18 mouse cellular contexts compared by ENCODE assay signal in the genomic region with DNA sequence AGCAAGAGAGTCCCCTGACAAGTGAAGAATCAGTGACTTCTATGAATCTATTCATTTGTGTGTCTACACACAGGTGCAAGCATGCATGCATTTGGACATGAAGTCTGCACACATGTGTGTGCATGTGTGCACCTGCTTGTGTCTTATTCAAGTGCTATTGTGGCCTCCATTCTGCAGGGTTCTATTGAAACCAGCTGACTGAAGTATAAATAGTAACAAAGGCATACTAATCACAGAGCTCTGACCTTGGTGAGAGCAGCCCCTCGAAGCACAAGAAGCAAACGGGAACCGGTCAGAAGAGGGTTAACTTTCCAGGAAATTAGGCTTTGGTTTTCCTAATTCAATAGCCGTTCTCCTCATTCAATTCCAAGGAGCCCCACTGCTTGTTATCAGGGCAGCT.
DNase-seq lines count a peak whose midpoint lies in the region; ATAC-seq and TF ChIP-seq lines count a peak whose summit lies in the region.
"Had no signal": no experiment of that assay in that cellular context is flagged by ENCODE, and none has a peak within 500 bp of the region (broad histone marks: within the 10 kb centered on the region; RNA-seq: fewer than 3 reads in every experiment).

No protein-coding gene starts in this region.

- in situ Hi-C loops in CH12.LX (cut with MboI; ENCODE audit: low pct_ligation_motif_present, low pct_unique_long_range_greater_than_20kb, low sequenced_read_pairs), result no loop called here

- no peaks in the 10 kb centered on the region for H3K9me3 ChIP-seq in heart, embryonic 16.5 days (replicated peaks; ENCODE audit: control insufficient read depth, low read length)
- H3K9me3 ChIP-seq in CH12.LX (replicated peaks; ENCODE audit: low read length), result no peaks in the 10 kb centered on the region
- no peaks in the 10 kb centered on the region for H3K9me3 ChIP-seq in forebrain, embryonic 15.5 days
- H3K9me3 ChIP-seq: embryonic facial prominence, embryonic 15.5 days; liver, embryonic 15.5 days had no signal

- H3K9ac ChIP-seq in heart, embryonic 16.5 days (ENCODE audit: low read length), result peak overlapping the region; percentile 64
- no peak overlapping the region for H3K9ac ChIP-seq in CH12.LX (ENCODE audit: insufficient read depth, low read depth)
- H3K9ac ChIP-seq in forebrain, embryonic 15.5 days (replicated peaks), result no peak overlapping the region
- H3K9ac ChIP-seq: embryonic facial prominence, embryonic 15.5 days; liver, embryonic 15.5 days had no signal

- H3K27ac ChIP-seq in heart, embryonic 16.5 days (ENCODE audit: low read length), result peak overlapping the region; percentile 5; the same call in 1 of the 2 replicates
- no peak overlapping the region for H3K27ac ChIP-seq in CH12.LX (ENCODE audit: insufficient read depth, low read depth)
- H3K27ac ChIP-seq in forebrain, embryonic 15.5 days (replicated peaks), result peak overlapping the region; percentile 51
- H3K27ac ChIP-seq: embryonic facial prominence, embryonic 15.5 days; gastrocnemius, adult 2 months; liver, embryonic 15.5 days had no signal

- H3K4me2 ChIP-seq in heart, embryonic 16.5 days (ENCODE audit: low read depth, low read length), result peak overlapping the region; percentile 27
- peak overlapping the region; percentile 52; the same call in 1 of the 2 replicates for H3K4me2 ChIP-seq in CH12.LX (ENCODE audit: insufficient read depth, low read depth, poor library complexity, severe bottlenecking)
- H3K4me2 ChIP-seq in forebrain, embryonic 15.5 days (replicated peaks), result no peak overlapping the region
- H3K4me2 ChIP-seq: embryonic facial prominence, embryonic 15.5 days; liver, embryonic 15.5 days had no signal

- dilution Hi-C loops in CH12.LX (cut with MboI; ENCODE audit: extremely low pct_ligation_motif_present, extremely low pct_unique_long_range_greater_than_20kb, low sequenced_read_pairs), result no loop called here

- TF ChIP-seq EP300 in CH12.LX (IDR thresholded peaks at IDR 0.05; ENCODE audit: low read length), result no peak

- H3K4me3 ChIP-seq in heart, embryonic 16.5 days (ENCODE audit: low read length), result no peak overlapping the region
- no peak overlapping the region for H3K4me3 ChIP-seq in CH12.LX (replicated peaks in 1 of 3; ENCODE audit: low read depth in 2 of 3, low read length in 2 of 3, poor library complexity in 1 of 3)
- no peak overlapping the region for H3K4me3 ChIP-seq in forebrain, embryonic 15.5 days
- H3K4me3 ChIP-seq: embryonic facial prominence, embryonic 15.5 days; gastrocnemius, adult 2 months; liver, embryonic 15.5 days had no signal

- peak; percentile 63; the same call in 1 of the 2 replicates for ATAC-seq in heart, embryonic 16.5 days (replicated peaks; ENCODE audit: extremely low read depth, insufficient read depth, low FRiP score)
- ATAC-seq in forebrain, embryonic 15.5 days (replicated peaks), result peak; percentile 38
- ATAC-seq: hindbrain, postnatal 0 days; lung, postnatal 0 days had no signal

- H3K4me1 ChIP-seq in heart, embryonic 16.5 days (ENCODE audit: control insufficient read depth, insufficient read depth, low read length), result peaks cover 15% of the 10 kb centered on the region
- peaks cover 12 to 44% of the 10 kb centered on the region in 2 experiments for H3K4me1 ChIP-seq in CH12.LX (ENCODE audit: control insufficient read depth in 1 of 2, insufficient read depth in 2 of 2)
- peaks cover 23% of the 10 kb centered on the region for H3K4me1 ChIP-seq in forebrain, embryonic 15.5 days
- H3K4me1 ChIP-seq: embryonic facial prominence, embryonic 15.5 days; liver, embryonic 15.5 days had no signal

- TF ChIP-seq POLR2A in CH12.LX (IDR thresholded peaks at IDR 0.05; ENCODE audit: low read depth, low read length), result no peak

- 20% methylated on average over 4 of the region's 4 CpGs for WGBS in heart, embryonic 16.5 days
- 2% methylated on average over 4 of the region's 4 CpGs for WGBS in forebrain, embryonic 15.5 days

- H3K27me3 ChIP-seq in heart, embryonic 16.5 days (ENCODE audit: control insufficient read depth, insufficient read depth, low read length), result no peaks in the 10 kb centered on the region
- H3K27me3 ChIP-seq in CH12.LX (replicated peaks), result no peaks in the 10 kb centered on the region
- H3K27me3 ChIP-seq in forebrain, embryonic 15.5 days, result no peaks in the 10 kb centered on the region
- H3K27me3 ChIP-seq: embryonic facial prominence, embryonic 15.5 days; liver, embryonic 15.5 days had no signal

- TF ChIP-seq CTCF in CH12.LX (conservative IDR thresholded peaks at IDR 0.05 in 1 of 2, IDR thresholded peaks at IDR 0.05 in 1 of 2; ENCODE audit: low read depth in 2 of 2, low read length in 2 of 2), result no peak

- H3K79me2 ChIP-seq in CH12.LX (replicated peaks; ENCODE audit: control insufficient read depth, extremely low read depth, insufficient read depth, poor library complexity, severe bottlenecking), result no peaks in the 10 kb centered on the region

- intact Hi-C loops in gastrocnemius, postnatal 14 days (cut with DNase I; ENCODE audit: low total_unique reads), result no loop called here

- no peaks in the 10 kb centered on the region for H3K36me3 ChIP-seq in heart, embryonic 16.5 days (ENCODE audit: control insufficient read depth, insufficient read depth)
- H3K36me3 ChIP-seq in CH12.LX (replicated peaks in 1 of 2; ENCODE audit: control insufficient read depth in 1 of 2, insufficient read depth in 1 of 2, low read length in 1 of 2), result no peaks in the 10 kb centered on the region
- H3K36me3 ChIP-seq in forebrain, embryonic 15.5 days, result peaks cover 4% of the 10 kb centered on the region; the same call in 1 of the 2 replicates
- H3K36me3 ChIP-seq: embryonic facial prominence, embryonic 15.5 days; liver, embryonic 15.5 days had no signal

- no peak for TF ChIP-seq RAD21 in CH12.LX (IDR thresholded peaks at IDR 0.05; ENCODE audit: low read depth, low read length)

- DNase-seq in cerebellum, adult 8-10 months, result peak; percentile 21
- no peak for DNase-seq in cerebellum, adult 9-10 months
- no peak for DNase-seq in heart, adult 9 months (ENCODE audit: low spot score in 2 of 2)
- no peak for DNase-seq in CH12.LX (ENCODE audit: extremely low read depth)
- DNase-seq in urinary bladder, postnatal 4 days (ENCODE audit: low spot score in 2 of 2), result no peak
- no peak for DNase-seq in gastrocnemius, postnatal 14 days
- DNase-seq: adrenal gland, adult 2 months; gastrocnemius, adult 2 months; kidney, adult 2 months; kidney, postnatal 36 days; right cerebral cortex, postnatal 4 days; thymus, postnatal 25 days had no signal

TF ChIP-seq in CH12.LX, 34 proteins besides CTCF, POLR2A, EP300 and RAD21:
- TF ChIP-seq MXI1 (IDR thresholded peaks at IDR 0.05; ENCODE audit: low read depth, low read length), result no peak
- 0 out of 2 replicates have a peak, but pooled peaks have one; percentile 15 for TF ChIP-seq MEF2A (IDR thresholded peaks at IDR 0.05; ENCODE audit: borderline replicate concordance, low read depth, low read length)
- no peak for TF ChIP-seq TCF12 (IDR thresholded peaks at IDR 0.05; ENCODE audit: low read depth, low read length)
- TF ChIP-seq MAX (IDR thresholded peaks at IDR 0.05; ENCODE audit: low read length), result no peak
- no peak for TF ChIP-seq NELFE (IDR thresholded peaks at IDR 0.05; ENCODE audit: low read depth, low read length)
- no peak for TF ChIP-seq NRF1 (IDR thresholded peaks at IDR 0.05; ENCODE audit: low read depth, low read length)
- TF ChIP-seq MAFK (IDR thresholded peaks at IDR 0.05; ENCODE audit: insufficient replicate concordance, low read length), result no peak
- TF ChIP-seq MAZ (IDR thresholded peaks at IDR 0.05; ENCODE audit: low read depth, low read length), result no peak
- TF ChIP-seq JUN (IDR thresholded peaks at IDR 0.05; ENCODE audit: insufficient read depth, low read depth, low read length), result no peak
- TF ChIP-seq USF2 (conservative IDR thresholded peaks at IDR 0.05; ENCODE audit: low read depth, low read length), result no peak
- TF ChIP-seq CHD1 (IDR thresholded peaks at IDR 0.05; ENCODE audit: low read depth, low read length), result no peak
- TF ChIP-seq CHD2 (IDR thresholded peaks at IDR 0.05; ENCODE audit: low read length), result no peak
- TF ChIP-seq GABPA (IDR thresholded peaks at IDR 0.05; ENCODE audit: insufficient replicate concordance, low read depth, low read length), result no peak
- no peak for TF ChIP-seq USF1 (IDR thresholded peaks at IDR 0.05; ENCODE audit: low read depth, low read length)
- no peak for TF ChIP-seq JUND (conservative IDR thresholded peaks at IDR 0.05; ENCODE audit: low read depth, low read length)
- TF ChIP-seq KAT2A (IDR thresholded peaks at IDR 0.05; ENCODE audit: insufficient replicate concordance, low read length), result no peak
- TF ChIP-seq IRF4 (IDR thresholded peaks at IDR 0.05; ENCODE audit: low read depth, low read length), result 0 out of 2 replicates have a peak, but pooled peaks have one; percentile 9
- TF ChIP-seq TBP (conservative IDR thresholded peaks at IDR 0.05; ENCODE audit: low read depth, low read length), result no peak
- no peak for TF ChIP-seq ZMIZ1 (IDR thresholded peaks at IDR 0.05; ENCODE audit: low read depth, low read length)
- 0 out of 2 replicates have a peak, but pooled peaks have one; percentile 3 for TF ChIP-seq BHLHE40 (IDR thresholded peaks at IDR 0.05; ENCODE audit: low read depth, low read length)
- no peak for TF ChIP-seq UBTF (IDR thresholded peaks at IDR 0.05; ENCODE audit: low read depth, low read length)
- TF ChIP-seq ZC3H11A (IDR thresholded peaks at IDR 0.05; ENCODE audit: low read depth, low read length), result no peak
- no peak for TF ChIP-seq ETS1 (conservative IDR thresholded peaks at IDR 0.05; ENCODE audit: low read depth, low read length)
